Comparison of ENCODE assay signal across 9 mouse cellular contexts in genomic region chr13:20091604-20091926, GRCm38 (mm10). TPM values are rescaled to one million over a fixed set of nuclear protein-coding genes. Genes with fewer than 3 reads are reported as not detected.
DNase-seq lines count a peak whose midpoint lies in the region; ATAC-seq and TF ChIP-seq lines count a peak whose summit lies in the region.
"Had no signal": no experiment of that assay in that cellular context is flagged by ENCODE, and none has a peak within 500 bp of the region (broad histone marks: within the 10 kb centered on the region; RNA-seq: fewer than 3 reads in every experiment).

No protein-coding gene starts in this region.

- H3K27me3 ChIP-seq in forebrain, embryonic 16.5 days (replicated peaks; ENCODE audit: control insufficient read depth, insufficient read depth, low read length), result peaks cover 26% of the 10 kb centered on the region
- peaks cover 67% of the 10 kb centered on the region for H3K27me3 ChIP-seq in liver, embryonic 13.5 days

- intact Hi-C loops in gastrocnemius, adult 2 months (cut with DNase I), result loop anchor here (5.0 kb wide), 2 partner anchors 96 to 181 kb away; no protein-coding TSS in a partner anchor

- ATAC-seq in forebrain, embryonic 16.5 days, result no peak; the same call in 1 of the 2 replicates
- ATAC-seq in liver, embryonic 13.5 days (ENCODE audit: low read depth), result peak; percentile 38

- DNase-seq in gastrocnemius, adult 2 months, result no peak
- no peak for DNase-seq in gastrocnemius, adult 8-10 months (ENCODE audit: low spot score in 2 of 2)
- DNase-seq in 416B (ENCODE audit: low read depth), result peak; percentile 80
- DNase-seq in liver, embryonic 13.5 days, result no peak
- DNase-seq in ovary, postnatal 14 days (ENCODE audit: low spot score), result no peak
- DNase-seq in gastrocnemius, postnatal 4 days (ENCODE audit: low spot score in 2 of 2), result no peak
- DNase-seq in spleen, postnatal 36 days (ENCODE audit: low spot score in 2 of 2), result no peak

- peak overlapping the region; percentile 90 for H3K27ac ChIP-seq in gastrocnemius, adult 2 months
- no peak overlapping the region; the same call in 1 of the 2 replicates for H3K27ac ChIP-seq in forebrain, embryonic 16.5 days (ENCODE audit: low read length)
- H3K27ac ChIP-seq in liver, embryonic 13.5 days, result 0 out of 2 replicates have a peak overlapping the region, but pooled peaks have one; percentile 54

- no peaks in the 10 kb centered on the region for H3K36me3 ChIP-seq in forebrain, embryonic 16.5 days (ENCODE audit: control insufficient read depth, insufficient read depth)
- no peaks in the 10 kb centered on the region for H3K36me3 ChIP-seq in liver, embryonic 13.5 days

- peak overlapping the region; percentile 97 for H3K4me2 ChIP-seq in forebrain, embryonic 16.5 days (ENCODE audit: low read length)
- H3K4me2 ChIP-seq in liver, embryonic 13.5 days, result peak overlapping the region; percentile 73

- 2% methylated on average over 9 of the region's 10 CpGs for WGBS in forebrain, embryonic 16.5 days
- WGBS in liver, embryonic 13.5 days (ENCODE audit: insufficient replicate concordance), result 2% methylated on average over 10 of the region's 10 CpGs

- H3K9ac ChIP-seq in forebrain, embryonic 16.5 days (replicated peaks; ENCODE audit: low read depth, low read length), result peak overlapping the region; percentile 71
- H3K9ac ChIP-seq in liver, embryonic 13.5 days, result 0 out of 2 replicates have a peak overlapping the region, but pooled peaks have one; percentile 67

- no peak for TF ChIP-seq CTCF in gastrocnemius, adult 2 months (IDR thresholded peaks at IDR 0.05)

- H3K4me1 ChIP-seq in forebrain, embryonic 16.5 days (replicated peaks; ENCODE audit: control insufficient read depth, insufficient read depth, low read length), result peaks cover 9% of the 10 kb centered on the region
- H3K4me1 ChIP-seq in liver, embryonic 13.5 days (replicated peaks), result peaks cover 8% of the 10 kb centered on the region

- no peaks in the 10 kb centered on the region for H3K9me3 ChIP-seq in forebrain, embryonic 16.5 days (ENCODE audit: control insufficient read depth, low read length)
- H3K9me3 ChIP-seq in liver, embryonic 13.5 days (replicated peaks), result no peaks in the 10 kb centered on the region

- H3K4me3 ChIP-seq in gastrocnemius, adult 2 months, result peak overlapping the region; percentile 75
- H3K4me3 ChIP-seq in forebrain, embryonic 16.5 days (replicated peaks; ENCODE audit: low read length), result peak overlapping the region; percentile 75
- peak overlapping the region; percentile 64 for H3K4me3 ChIP-seq in liver, embryonic 13.5 days (replicated peaks)

RNA-seq across cellular contexts. Expression of gene Elmo1, which starts 1.2 kb away (rescaled TPM):
- total RNA-seq in gastrocnemius, adult 2 months (2021), result 1 to 10 TPM; 4.1 to 4.3 TPM
- 1 to 10 TPM; 1.3 to 3.7 (median 2.4) TPM for total RNA-seq in gastrocnemius, adult 8-10 months (2022)
- 37.6 and 42.4 TPM in 2 replicates for polyA plus RNA-seq in forebrain, embryonic 16.5 days (2015; fragmentation: Nextera tagmentation; extraction: Ambion mirVana)
- polyA plus RNA-seq in liver, embryonic 13.5 days (2015; fragmentation: Nextera tagmentation; extraction: Ambion mirVana), result 3.1 and 4.1 TPM in 2 replicates
- total RNA-seq in gastrocnemius, postnatal 4 days (2021), result 10 to 100 TPM; 23.6 to 27.7 TPM
- polyA plus RNA-seq: C2C12 had no signal

Comparison
In these comparisons a context has a peak if more than half of its experiments do, and no peak if none do; other contexts are left out.
1. RNA of gene Elmo1, which starts 1.2 kb away (total RNA-seq): 23.6 to 27.7 TPM in gastrocnemius, postnatal 4 days; 4.1 to 4.3 TPM in gastrocnemius, adult 2 months and 1.3 to 3.7 TPM in gastrocnemius, adult 8-10 months; every median in the first group is over 4 times any median in the second.
2. Peak in every context shown above with its lines, with median percentiles within 50 percentile points of each other: H3K4me3 ChIP-seq.